18 mouse cellular contexts compared by ENCODE assay signal in genomic region chr13:63634294-63634693, GRCm38 (mm10).
"Had no signal": no experiment of that assay in that cellular context is flagged by ENCODE, and none has a peak within 500 bp of the region (broad histone marks: within the 10 kb centered on the region; RNA-seq: fewer than 3 reads in every experiment).

No protein-coding gene starts in this region.

- ATAC-seq: lung, postnatal 0 days; midbrain, embryonic 15.5 days had no signal

- H3K27ac ChIP-seq: kidney, postnatal 0 days; limb, embryonic 13.5 days; liver, embryonic 15.5 days; midbrain, embryonic 15.5 days; neural tube, embryonic 13.5 days; stomach, embryonic 15.5 days had no signal

- H3K9ac ChIP-seq: limb, embryonic 13.5 days; liver, embryonic 15.5 days; midbrain, embryonic 15.5 days; neural tube, embryonic 13.5 days; stomach, embryonic 15.5 days had no signal

- H3K4me3 ChIP-seq: limb, embryonic 13.5 days; liver, embryonic 15.5 days; megakaryocyte, embryonic 14.5 days; midbrain, embryonic 15.5 days; neural tube, embryonic 13.5 days; stomach, embryonic 15.5 days had no signal

- H3K4me1 ChIP-seq: limb, embryonic 13.5 days; liver, embryonic 15.5 days; midbrain, embryonic 15.5 days; neural tube, embryonic 13.5 days; stomach, embryonic 15.5 days had no signal

- H3K36me3 ChIP-seq: limb, embryonic 13.5 days; liver, embryonic 15.5 days; midbrain, embryonic 15.5 days; neural tube, embryonic 13.5 days; stomach, embryonic 15.5 days had no signal

- DNase-seq: kidney, adult 9 months; kidney, postnatal 36 days; layer of hippocampus, adult 9-11 months; layer of hippocampus, postnatal 36 days; left cerebral cortex, postnatal 4 days; lung, adult 2 months; lung, postnatal 36 days; right cerebral cortex, postnatal 14 days; thymus, adult 2 months; thymus, postnatal 36 days had no signal

- H3K27me3 ChIP-seq: limb, embryonic 13.5 days; liver, embryonic 15.5 days; megakaryocyte, embryonic 14.5 days; neural tube, embryonic 13.5 days; stomach, embryonic 15.5 days had no signal

- H3K9me3 ChIP-seq: limb, embryonic 13.5 days; liver, embryonic 15.5 days; megakaryocyte, embryonic 14.5 days; midbrain, embryonic 15.5 days; neural tube, embryonic 13.5 days; stomach, embryonic 15.5 days had no signal
